Mouse (Mus musculus) G1E (cell line): ENCODE results near the gene Stx17. TPM values are rescaled to one million over a fixed set of nuclear protein-coding genes. Genes with fewer than 3 reads are reported as not detected.

Experiments used
- ATAC-seq: 2 replicates; pipeline ENCODE4 v1.8.0; 2016; ENCODE audit warnings: mild to moderate bottlenecking; ENCODE audit not compliant: insufficient number of reproducible peaks, poor library complexity, low FRiP score, severe bottlenecking; ENCODE audit errors: extremely low read depth
- DNase-seq: peaks from one replicate; pipeline ENCODE4 v3.0.0; 2012; ENCODE audit warnings: low spot score
- H3K27me3 ChIP-seq: 2 replicates; pipeline ENCODE4 v1.6.1; 2012; ENCODE audit warnings: mild to moderate bottlenecking, low read length, inconsistent platforms; ENCODE audit not compliant: insufficient read depth
- H3K36me3 ChIP-seq: replicated peaks from 2 replicates; pipeline ENCODE3; 2012; ENCODE audit warnings: mild to moderate bottlenecking, inconsistent platforms
- H3K4me1 ChIP-seq: 2 replicates; pipeline ENCODE4 v1.6.1; 2012; ENCODE audit warnings: low read depth, low read length, inconsistent platforms, mixed read lengths; ENCODE audit not compliant: insufficient read depth
- H3K4me3 ChIP-seq: 2 replicates; pipeline ENCODE4 v1.5.1; 2012; ENCODE audit warnings: low read depth, mild to moderate bottlenecking, inconsistent platforms, low read length, moderate library complexity, mixed read lengths
- H3K9me3 ChIP-seq: replicated peaks from 2 replicates; pipeline ENCODE4 v1.6.1; 2012; ENCODE audit warnings: inconsistent platforms
- CTCF ChIP-seq: IDR thresholded peaks from 2 replicates; pipeline ENCODE4 v1.5.1; 2012; ENCODE audit warnings: low read depth, low read length, inconsistent platforms, mixed read lengths
- GATA1 ChIP-seq: IDR thresholded peaks from 2 replicates; pipeline ENCODE4 v1.6.1; 2012; ENCODE audit warnings: borderline replicate concordance, low read length, inconsistent platforms, mixed read lengths
- GATA2 ChIP-seq: IDR thresholded peaks from 2 replicates; pipeline ENCODE4 v1.6.1; 2012; ENCODE audit warnings: low read depth, low read length, inconsistent platforms, borderline replicate concordance
- POLR2AphosphoS5 ChIP-seq: IDR thresholded peaks from 2 replicates; pipeline ENCODE4 v1.6.1; 2012; ENCODE audit warnings: low read depth, low read length, inconsistent platforms; ENCODE audit not compliant: insufficient replicate concordance
- TAL1 ChIP-seq: conservative IDR thresholded peaks from 2 replicates; pipeline ENCODE4 v1.6.1; 2012; ENCODE audit warnings: low read depth, low read length, inconsistent platforms, mixed read lengths
- polyA plus RNA-seq: library from polyadenylated mRNA; stranded (reverse); fragments of >175 nt; gene quantifications from 2 replicates; pipeline ENCODE4 v1.2.3, GENCODE M21; 2012
- total RNA-seq, 2 experiments: library from RNA; stranded (forward) in 1 of 2; stranded (reverse) in 1 of 2; fragments of 200-1000 nt in 1 of 2; fragments of >200 nt in 1 of 2; fragmentation: Nextera tagmentation in 1 of 2; gene quantifications; 2 replicates each; pipeline ENCODE4 v1.2.3; 2014 to 2017

The Stx17 gene
- 21.7 and 22.8 TPM in 2 replicates for total RNA-seq (2014; fragmentation: Nextera tagmentation)
- 18.5 and 21.8 TPM in 2 replicates for total RNA-seq (2017)
- 2.4 and 4.0 TPM in 2 replicates for polyA plus RNA-seq

- peaks cover 20% of the 10 kb centered on the region for H3K4me1 ChIP-seq
- ATAC-seq, result peak; percentile 91
- peak within 1 kb of the TSS; percentile 86 for H3K4me3 ChIP-seq
- TF ChIP-seq GATA2 (no peak), CTCF (no peak), POLR2AphosphoS5 (no peak), GATA1 (no peak), TAL1 (no peak)
- H3K9me3 ChIP-seq, result no peaks in the 10 kb centered on the region
- H3K27me3 ChIP-seq, result peaks cover 7% of the 10 kb centered on the region; the same call in 1 of the 2 replicates
- DNase-seq, result peak; percentile 82
- peaks cover 7% of the 10 kb centered on the region for H3K36me3 ChIP-seq
These were observed at the start of gene Stx17 for GRCm38 (mm10) chr4:48124773-48125469. Gene Stx17 (plus strand): TSS chr4:48124915.

GRCm38 (mm10) chr4:48076693-48077471 lies 47.8 kb upstream of the Stx17 start:
- H3K4me1 ChIP-seq, result no peaks in the 10 kb centered on the region
- no peak for DNase-seq

GRCm38 (mm10) chr4:48078213-48078612 lies 46.5 kb upstream of the Stx17 start:
- H3K36me3 ChIP-seq, result no peaks in the 10 kb centered on the region
- H3K4me3 ChIP-seq, result no peak overlapping the region
- no peaks in the 10 kb centered on the region for H3K4me1 ChIP-seq
- ATAC-seq (no peak), DNase-seq (no peak)
- peaks cover 19% of the 10 kb centered on the region for H3K27me3 ChIP-seq
- TF ChIP-seq GATA2 (no peak), GATA1 (no peak), TAL1 (no peak), POLR2AphosphoS5 (no peak), CTCF (no peak)
- H3K9me3 ChIP-seq, result no peaks in the 10 kb centered on the region

More at GRCm38 (mm10) chr4:48076693-48077471, 47.8 kb upstream of the Stx17 start:
- ATAC-seq, result no peak
- Histone ChIP-seq H3K4me3 (no peak overlapping the region), H3K36me3 (no peaks in the 10 kb centered on the region), H3K9me3 (no peaks in the 10 kb centered on the region), H3K27me3 (peaks cover 18% of the 10 kb centered on the region)
- TF ChIP-seq GATA1, result no peak
- no peak for TF ChIP-seq TAL1
- TF ChIP-seq CTCF, result no peak
- TF ChIP-seq GATA2, result no peak
- no peak for TF ChIP-seq POLR2AphosphoS5

- Histone ChIP-seq H3K27me3 (peaks cover 19% of the 10 kb centered on the region), H3K4me1 (no peaks in the 10 kb centered on the region), H3K36me3 (no peaks in the 10 kb centered on the region), H3K4me3 (no peak overlapping the region), H3K9me3 (no peaks in the 10 kb centered on the region)
- ATAC-seq (no peak), DNase-seq (no peak)
- TF ChIP-seq TAL1 (no peak), CTCF (no peak), POLR2AphosphoS5 (no peak), GATA1 (no peak), GATA2 (no peak)
These were observed 45.3 kb upstream of the Stx17 start for GRCm38 (mm10) chr4:48079285-48080039.

DNA sequence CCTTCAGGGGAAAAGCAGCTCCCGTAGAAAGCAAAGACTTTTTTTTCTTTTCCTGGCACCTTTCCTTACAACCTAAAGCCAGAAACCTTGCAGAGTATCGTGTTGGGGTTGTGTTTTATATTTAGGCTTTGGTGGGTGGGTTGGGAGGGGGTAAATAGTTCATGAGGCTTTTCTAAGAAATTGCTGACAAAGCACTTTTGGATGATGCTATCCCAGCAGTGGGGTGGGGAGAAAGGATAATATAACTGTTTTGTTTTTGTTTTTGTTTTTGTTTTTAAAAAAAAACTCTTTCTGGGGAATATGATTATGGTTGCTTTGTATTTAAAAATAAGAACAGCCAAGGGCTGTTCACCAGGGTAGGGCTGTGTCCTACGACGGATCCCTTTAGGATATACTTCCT lies 41.3 kb upstream of the Stx17 start:
- DNase-seq (no peak), ATAC-seq (no peak)
- H3K9me3 ChIP-seq, result no peaks in the 10 kb centered on the region
- H3K27me3 ChIP-seq, result peaks cover 28% of the 10 kb centered on the region; the same call in 1 of the 2 replicates
- H3K4me1 ChIP-seq, result peaks cover 3% of the 10 kb centered on the region
- H3K36me3 ChIP-seq, result no peaks in the 10 kb centered on the region
- no peak overlapping the region for H3K4me3 ChIP-seq
- TF ChIP-seq GATA2 (no peak), TAL1 (no peak), GATA1 (no peak), CTCF (no peak), POLR2AphosphoS5 (no peak)

GRCm38 (mm10) chr4:48086609-48087008 lies 38.1 kb upstream of the Stx17 start:
- no peaks in the 10 kb centered on the region for H3K9me3 ChIP-seq
- ATAC-seq (no peak), DNase-seq (no peak)
- H3K4me1 ChIP-seq, result peaks cover 3% of the 10 kb centered on the region
- H3K4me3 ChIP-seq, result no peak overlapping the region
- no peak for TF ChIP-seq POLR2AphosphoS5
- H3K27me3 ChIP-seq, result peaks cover 21% of the 10 kb centered on the region; the same call in 1 of the 2 replicates
- no peaks in the 10 kb centered on the region for H3K36me3 ChIP-seq
